Mouse (Mus musculus): ENCODE measurements around the gene Etfa.

Etfa gene

GRCm38 (mm10) chr9:55512027-55512543 lies at the start of gene Etfa:
Etfa (minus strand) TSS chr9:55512243.
- DNase-seq, result peak; percentile 93

GRCm38 (mm10) chr9:55560960-55561359 lies 48.9 kb upstream of the Etfa start:
- no peak for DNase-seq

GRCm38 (mm10) chr9:55554986-55555385 lies 42.9 kb upstream of the Etfa start:
- no peak for DNase-seq

GRCm38 (mm10) chr9:55549302-55549890 lies 37.4 kb upstream of the Etfa start:
- DNase-seq, result no peak

- no peak for DNase-seq
Observed at GRCm38 (mm10) chr9:55548871-55549270, 36.8 kb upstream of the Etfa start.

- peak; percentile 18 for DNase-seq
Observed at GRCm38 (mm10) chr9:55546176-55547010, 34.4 kb upstream of the Etfa start.

- DNase-seq, result peak; percentile 6
Observed at GRCm38 (mm10) chr9:55545556-55546175, 33.6 kb upstream of the Etfa start.

- peak; percentile 20 for DNase-seq
Observed at GRCm38 (mm10) chr9:55544861-55545555, 33.0 kb upstream of the Etfa start.

GRCm38 (mm10) chr9:55543703-55544401 lies 31.8 kb upstream of the Etfa start:
- DNase-seq, result peak; percentile 22

GRCm38 (mm10) chr9:55543336-55543702 lies 31.3 kb upstream of the Etfa start:
- DNase-seq, result peak; percentile 15

GRCm38 (mm10) chr9:55542366-55543325 lies 30.6 kb upstream of the Etfa start:
- DNase-seq, result peak; percentile 6

GRCm38 (mm10) chr9:55541681-55542365 lies 29.8 kb upstream of the Etfa start:
- DNase-seq, result no peak

- peak; percentile 19 for DNase-seq
Observed at GRCm38 (mm10) chr9:55540888-55541287, 28.8 kb upstream of the Etfa start.

GRCm38 (mm10) chr9:55540391-55540770 lies 28.3 kb upstream of the Etfa start:
- peak; percentile 6 for DNase-seq

GRCm38 (mm10) chr9:55539661-55540390 lies 27.8 kb upstream of the Etfa start:
- no peak for DNase-seq

GRCm38 (mm10) chr9:55539006-55539405 lies 27.0 kb upstream of the Etfa start:
- DNase-seq, result no peak

GRCm38 (mm10) chr9:55538377-55538776 lies 26.3 kb upstream of the Etfa start, which contains the start of gene Isl2:
Isl2 (plus strand) TSS chr9:55538672.
- DNase-seq, result peak; percentile 22

GRCm38 (mm10) chr9:55535907-55536306 lies 23.9 kb upstream of the Etfa start:
- DNase-seq, result peak; percentile 21

GRCm38 (mm10) chr9:55525716-55526115 lies 13.7 kb upstream of the Etfa start:
- no peak for DNase-seq

GRCm38 (mm10) chr9:55511521-55511993 lies 486 bp downstream of the Etfa start:
- DNase-seq, result no peak

Measured in cerebellum, adult 11-12 months (tissue).